Mouse (Mus musculus) liver, postnatal 0 days (tissue): ENCODE data around the gene Adam22.

Experiments used
- CTCF ChIP-seq: sonication (generic); IDR thresholded peaks from 2 replicates; pipeline ENCODE4 v1.5.1; 2016; ENCODE audit warnings: antibody characterized with exemption, low read depth
- EP300 ChIP-seq: IDR thresholded peaks from 2 replicates; pipeline ENCODE4 v1.6.1; 2016; ENCODE audit warnings: antibody characterized with exemption, low read depth, mild to moderate bottlenecking

DNA sequence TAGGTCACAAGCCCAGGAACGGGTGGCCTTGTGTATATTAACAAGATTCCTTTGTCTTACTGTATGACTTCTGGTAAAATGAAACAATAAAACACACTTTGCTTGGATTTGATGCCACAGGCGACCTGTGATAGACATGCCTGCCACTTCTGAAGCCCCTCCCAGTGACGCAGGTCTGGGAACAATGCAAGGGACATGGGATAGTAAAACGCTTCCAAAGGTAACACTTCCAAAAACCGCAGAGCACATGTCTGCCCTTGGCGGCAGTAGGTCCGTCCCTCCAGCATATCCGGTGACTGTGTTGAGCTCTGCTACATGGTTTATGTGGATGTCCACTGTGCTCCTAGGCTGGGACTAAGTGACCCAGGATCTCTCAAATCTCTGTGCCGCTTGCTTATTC, 294.6 kb downstream of the Adam22 start:
- TF ChIP-seq CTCF = no peak
- TF ChIP-seq EP300 = no peak
